Mouse (Mus musculus) cerebellum, adult 18-20 months (tissue): ENCODE data around the gene Olfr303.
"Not testable (repeated sequence)": the region's sequence is repeated elsewhere in the genome, so short reads cannot be mapped to it uniquely, and the experiment has no call there.

ENCODE experiments used
- DNase-seq, 2 experiments: peaks; one replicate each; pipeline ENCODE4 v3.0.0; 2021

Gene Olfr303

GRCm38 (mm10) chr7:86397689-86398088 lies at the start of gene Olfr303:
Olfr303 (minus strand) TSS chr7:86397789.
- DNase-seq, result no peak

- no peak for DNase-seq
Measured at GRCm38 (mm10) chr7:86403546-86403945, 6.0 kb upstream of the Olfr303 start, which contains the start of gene Olfr301. Olfr301 (plus strand) TSS chr7:86403846.

- DNase-seq, result no peak
Measured at GRCm38 (mm10) chr7:86386558-86386957, 11.0 kb downstream of the Olfr303 start, which contains the start of gene Olfr304. Olfr304 (minus strand) TSS chr7:86386658.

GRCm38 (mm10) chr7:86385769-86386168 lies 11.8 kb downstream of the Olfr303 start:
- DNase-seq, result no peak

- DNase-seq, result no peak
Measured at GRCm38 (mm10) chr7:86366828-86367227, 30.8 kb downstream of the Olfr303 start, which contains the start of gene Olfr305. Olfr305 (minus strand) TSS chr7:86366928.

- not testable (repeated sequence) for DNase-seq
Measured at GRCm38 (mm10) chr7:86346296-86346695, 51.3 kb downstream of the Olfr303 start.

- no peak for DNase-seq
Measured at GRCm38 (mm10) chr7:86344253-86344652, 53.3 kb downstream of the Olfr303 start.

GRCm38 (mm10) chr7:86342881-86343565 lies 54.6 kb downstream of the Olfr303 start:
- DNase-seq, result no peak
